Mouse (Mus musculus) T-helper 2 cell (primary cell): ENCODE measurements around the gene Gstp3.

Experiments
- in situ Hi-C: fragments of 300-600 bp; cut with MboI, MseI; formaldehyde crosslinking; loops from one replicate; pipeline ENCODE4 v1.15.1; 2025; ENCODE audit warnings: high pct_unique_total_duplicates

Gene Gstp3

GRCm38 (mm10) chr19:4059069-4059740 is at the start of gene Gstp3:
Gstp3 (minus strand) TSS chr19:4059569.
- in situ Hi-C loops = loop anchor here (5.0 kb wide), 2 partner anchors 33 to 78 kb away; partner anchors contain the start of gene Gpr152

GRCm38 (mm10) chr19:4108535-4108934 is 49.2 kb upstream of the Gstp3 start:
- in situ Hi-C loops = no loop called here

GRCm38 (mm10) chr19:4106654-4107053 is 47.3 kb upstream of the Gstp3 start:
- in situ Hi-C loops = no loop called here

- in situ Hi-C loops = no loop called here
These were observed 45.4 kb upstream of the Gstp3 start for GRCm38 (mm10) chr19:4104675-4105194.

- in situ Hi-C loops = no loop called here
These were observed 44.4 kb upstream of the Gstp3 start for GRCm38 (mm10) chr19:4103792-4104191.

- in situ Hi-C loops = no loop called here
These were observed 43.9 kb upstream of the Gstp3 start for GRCm38 (mm10) chr19:4103294-4103693.

- in situ Hi-C loops = no loop called here
These were observed 43.3 kb upstream of the Gstp3 start for GRCm38 (mm10) chr19:4102626-4103025.

GRCm38 (mm10) chr19:4102049-4102448 is 42.7 kb upstream of the Gstp3 start:
- in situ Hi-C loops = no loop called here

- in situ Hi-C loops = no loop called here
These were observed 42.1 kb upstream of the Gstp3 start for GRCm38 (mm10) chr19:4101466-4101865.

- in situ Hi-C loops = no loop called here
These were observed 41.4 kb upstream of the Gstp3 start for GRCm38 (mm10) chr19:4100718-4101261.

GRCm38 (mm10) chr19:4099837-4100717 is 40.7 kb upstream of the Gstp3 start, which contains the start of gene Pitpnm1:
Pitpnm1 (plus strand) TSS chr19:4099998.
- in situ Hi-C loops = loop anchor here (5.0 kb wide), 1 partner anchor 42 kb away; the partner anchor contains the start of gene Cabp4

GRCm38 (mm10) chr19:4099056-4099455 is 39.7 kb upstream of the Gstp3 start:
- in situ Hi-C loops = loop anchor here (5.0 kb wide), 1 partner anchor 43 kb away; the partner anchor contains the start of gene Cabp4

GRCm38 (mm10) chr19:4098426-4098825 is 39.1 kb upstream of the Gstp3 start:
- in situ Hi-C loops = loop anchor here (5.0 kb wide), 1 partner anchor 44 kb away; the partner anchor contains the start of gene Cabp4

- in situ Hi-C loops = loop anchor here (5.0 kb wide), 1 partner anchor 45 kb away; the partner anchor contains the start of gene Cabp4
These were observed 38.1 kb upstream of the Gstp3 start for GRCm38 (mm10) chr19:4097441-4097825.

GRCm38 (mm10) chr19:4096642-4097440 is 37.5 kb upstream of the Gstp3 start, which contains the start of gene Cdk2ap2:
Cdk2ap2 (plus strand) TSS chr19:4097182.
- in situ Hi-C loops = loop anchor here (5.0 kb wide), 1 partner anchor 45 kb away; the partner anchor contains the start of gene Cabp4

GRCm38 (mm10) chr19:4095802-4096201 is 36.4 kb upstream of the Gstp3 start:
- in situ Hi-C loops = loop anchor here (5.0 kb wide), 1 partner anchor 46 kb away; the partner anchor contains the start of gene Cabp4

GRCm38 (mm10) chr19:4094774-4095303 is 35.5 kb upstream of the Gstp3 start:
- in situ Hi-C loops = loop anchor here (5.0 kb wide), 2 partner anchors 38 to 47 kb away; partner anchors contain the start of genes Cabp4 and Gstp3

GRCm38 (mm10) chr19:4094348-4094747 is 35.0 kb upstream of the Gstp3 start:
- in situ Hi-C loops = loop anchor here (5.0 kb wide), 1 partner anchor 37 kb away; the partner anchor contains the start of gene Gstp3

- in situ Hi-C loops = loop anchor here (5.0 kb wide), 1 partner anchor 36 kb away; the partner anchor contains the start of gene Gstp3
These were observed 34.4 kb upstream of the Gstp3 start for GRCm38 (mm10) chr19:4093772-4094171.

GRCm38 (mm10) chr19:4092750-4093149 is 33.4 kb upstream of the Gstp3 start:
- in situ Hi-C loops = loop anchor here (5.0 kb wide), 1 partner anchor 35 kb away; the partner anchor contains the start of gene Gstp3
